Mouse (Mus musculus) kidney, postnatal 36 days (tissue): Measurements from ENCODE around the gene Helt.
"Not testable (repeated sequence)": the region's sequence is repeated elsewhere in the genome, so short reads cannot be mapped to it uniquely, and the experiment has no call there.

Experiments used
- DNase-seq, 2 experiments: peaks; one replicate each; pipeline ENCODE4 v3.0.0; 2021 to 2022; ENCODE audit warnings: mixed read lengths in 2 of 2

Gene Helt

GRCm38 (mm10) chr8:46295951-46296350 lies 1.5 kb upstream of the Helt start:
- DNase-seq = no peak

GRCm38 (mm10) chr8:46295101-46295534 lies 647 bp upstream of the Helt start:
- DNase-seq = no peak

- no peak for DNase-seq
Observed at GRCm38 (mm10) chr8:46293741-46294151, 725 bp downstream of the Helt start.

GRCm38 (mm10) chr8:46293201-46293600 lies 1.3 kb downstream of the Helt start:
- DNase-seq = no peak

- no peak for DNase-seq
Observed at GRCm38 (mm10) chr8:46291931-46292675, 2.4 kb downstream of the Helt start.

- no peak for DNase-seq
Observed at GRCm38 (mm10) chr8:46289274-46289673, 5.2 kb downstream of the Helt start.

- DNase-seq = no peak
Observed at GRCm38 (mm10) chr8:46288021-46288420, 6.5 kb downstream of the Helt start.

GRCm38 (mm10) chr8:46285980-46286379 lies 8.5 kb downstream of the Helt start:
- DNase-seq = no peak

GRCm38 (mm10) chr8:46281536-46281935 lies 12.9 kb downstream of the Helt start:
- DNase-seq = peak; percentile 63 to 90

- no peak for DNase-seq
Observed at GRCm38 (mm10) chr8:46276939-46277338, 17.5 kb downstream of the Helt start.

- DNase-seq = peak; percentile 18 to 50
Observed at GRCm38 (mm10) chr8:46270741-46271140, 23.7 kb downstream of the Helt start.

- DNase-seq = no peak
Observed at GRCm38 (mm10) chr8:46270147-46270546, 24.3 kb downstream of the Helt start.

- DNase-seq = no peak
Observed at GRCm38 (mm10) chr8:46266801-46267200, 27.7 kb downstream of the Helt start.

GRCm38 (mm10) chr8:46264206-46264605 lies 30.3 kb downstream of the Helt start:
- not testable (repeated sequence) for DNase-seq

GRCm38 (mm10) chr8:46257921-46258682 lies 36.4 kb downstream of the Helt start:
- DNase-seq = no peak

GRCm38 (mm10) chr8:46252456-46252855 lies 42.0 kb downstream of the Helt start:
- no peak for DNase-seq

GRCm38 (mm10) chr8:46251561-46251960 lies 42.9 kb downstream of the Helt start:
- DNase-seq = no peak

- DNase-seq = no peak
Observed at GRCm38 (mm10) chr8:46246346-46246745, 48.1 kb downstream of the Helt start.

GRCm38 (mm10) chr8:46242946-46243345 lies 51.5 kb downstream of the Helt start:
- DNase-seq = no peak
